Mouse (Mus musculus) left cerebral cortex, adult 11 months (tissue): ENCODE measurements around the gene Pmpca.
A peak's percentile ranks its signal among the peaks of the same experiment; 100 is the strongest.

Source experiments
- DNase-seq: peaks from one replicate; pipeline ENCODE4 v3.0.0; 2022; ENCODE audit warnings: low spot score

Pmpca gene

GRCm38 (mm10) chr2:26429851-26430250 lies 40.7 kb downstream of the Pmpca start:
- DNase-seq = no peak

- no peak for DNase-seq
These were observed 45.8 kb downstream of the Pmpca start for GRCm38 (mm10) chr2:26434791-26435572.

- no peak for DNase-seq
These were observed 48.1 kb downstream of the Pmpca start for GRCm38 (mm10) chr2:26437221-26437620.

DNA sequence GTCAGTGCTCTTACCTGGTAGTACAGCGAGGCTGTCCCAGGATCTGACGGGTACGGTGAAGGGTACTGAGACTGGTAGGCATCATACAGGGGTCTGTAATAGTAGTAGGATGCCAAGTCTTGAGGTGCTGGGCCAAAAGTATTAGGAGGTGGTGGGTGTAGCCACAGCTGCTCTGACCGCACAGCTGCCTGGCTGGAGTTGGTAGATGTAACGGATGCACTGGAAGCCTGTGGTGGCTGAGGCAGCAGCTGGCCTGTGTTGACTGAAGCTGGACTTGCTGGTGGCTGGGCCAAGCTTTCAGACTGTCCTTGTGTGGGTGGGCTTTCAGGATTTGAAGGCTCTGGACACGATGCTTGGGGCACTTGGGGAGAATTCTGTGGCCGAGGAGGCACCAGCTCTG lies 49.2 kb downstream of the Pmpca start:
- no peak for DNase-seq

DNA sequence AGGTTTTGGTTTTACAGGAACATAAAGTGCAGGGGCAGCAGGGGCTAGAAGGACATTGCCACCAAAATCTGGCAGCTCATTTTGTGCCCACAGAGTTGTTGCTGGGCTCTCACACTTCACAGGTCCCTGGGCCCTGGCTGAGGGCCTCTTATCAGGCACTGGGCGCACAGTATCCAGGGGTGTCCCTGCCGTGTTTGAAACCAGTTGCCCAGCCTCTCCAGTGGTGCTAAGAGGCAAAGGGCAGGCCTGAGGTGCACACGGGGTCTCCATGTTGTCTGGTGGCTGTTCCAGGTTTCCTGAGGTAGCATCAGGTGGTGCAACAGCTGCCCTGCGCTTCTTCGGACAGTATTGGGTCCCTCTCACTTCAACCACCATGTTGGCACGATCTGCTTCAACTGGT lies 50.5 kb downstream of the Pmpca start:
- no peak for DNase-seq

GRCm38 (mm10) chr2:26441261-26441660 lies 52.1 kb downstream of the Pmpca start:
- DNase-seq = no peak

DNA sequence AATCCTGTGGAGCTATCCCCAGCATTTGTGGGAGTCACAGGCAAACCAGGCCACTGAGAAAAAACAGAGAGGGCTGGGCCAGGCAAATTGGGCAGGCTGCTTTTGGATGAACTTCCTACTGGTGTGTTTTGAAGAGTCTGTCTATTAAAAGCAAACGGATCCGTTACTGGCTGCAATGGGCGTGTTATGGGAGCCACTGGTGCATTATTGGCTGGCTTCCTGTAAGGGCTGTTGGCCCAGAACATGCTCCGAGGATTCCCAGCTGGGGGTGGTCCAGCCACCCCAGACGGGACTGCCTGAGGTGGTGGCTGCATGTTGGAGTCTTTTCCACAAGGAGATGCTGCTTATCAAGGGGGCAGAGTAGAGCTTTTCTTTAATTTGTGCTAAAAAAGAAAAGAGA lies 52.5 kb downstream of the Pmpca start:
- DNase-seq = no peak

GRCm38 (mm10) chr2:26442843-26443242 lies 53.7 kb downstream of the Pmpca start:
- DNase-seq = no peak

DNA sequence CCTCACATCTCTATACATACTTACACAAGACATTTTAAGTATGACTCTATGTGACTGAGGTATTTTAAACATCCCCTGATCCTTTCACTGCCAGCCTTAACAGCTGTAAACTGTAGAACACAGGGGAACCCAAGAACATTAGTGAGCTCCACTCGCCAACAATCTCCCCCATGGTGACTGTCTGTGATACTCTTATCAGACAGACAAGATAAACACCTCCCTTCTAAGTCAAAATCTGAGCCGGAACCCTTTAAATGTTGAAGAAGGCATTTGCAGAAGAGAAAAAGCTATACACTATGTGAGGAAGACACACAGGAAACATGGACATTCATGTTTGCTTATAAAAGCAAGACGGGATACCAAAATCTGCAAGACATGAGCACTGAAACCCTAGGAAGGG lies 54.7 kb downstream of the Pmpca start:
- no peak for DNase-seq

DNA sequence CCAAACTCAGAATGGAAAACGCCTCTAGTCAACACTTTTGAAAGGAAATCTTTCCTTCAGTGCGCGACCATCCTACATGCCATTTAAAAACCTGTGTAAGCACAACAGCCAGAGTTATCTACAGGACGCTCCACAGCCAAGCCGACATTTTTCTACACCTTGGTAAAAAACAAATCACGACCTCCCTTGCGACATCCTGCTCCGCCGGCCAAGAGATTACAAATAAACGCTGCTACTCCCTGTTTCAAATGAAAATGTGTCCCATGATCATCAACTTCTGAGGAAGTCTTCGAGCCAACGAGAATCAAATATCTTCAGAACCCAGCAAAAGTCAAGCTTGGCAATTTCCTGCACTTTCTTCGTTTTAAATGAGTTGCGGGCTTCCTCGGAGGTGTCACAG lies 55.2 kb downstream of the Pmpca start:
- no peak for DNase-seq

DNA sequence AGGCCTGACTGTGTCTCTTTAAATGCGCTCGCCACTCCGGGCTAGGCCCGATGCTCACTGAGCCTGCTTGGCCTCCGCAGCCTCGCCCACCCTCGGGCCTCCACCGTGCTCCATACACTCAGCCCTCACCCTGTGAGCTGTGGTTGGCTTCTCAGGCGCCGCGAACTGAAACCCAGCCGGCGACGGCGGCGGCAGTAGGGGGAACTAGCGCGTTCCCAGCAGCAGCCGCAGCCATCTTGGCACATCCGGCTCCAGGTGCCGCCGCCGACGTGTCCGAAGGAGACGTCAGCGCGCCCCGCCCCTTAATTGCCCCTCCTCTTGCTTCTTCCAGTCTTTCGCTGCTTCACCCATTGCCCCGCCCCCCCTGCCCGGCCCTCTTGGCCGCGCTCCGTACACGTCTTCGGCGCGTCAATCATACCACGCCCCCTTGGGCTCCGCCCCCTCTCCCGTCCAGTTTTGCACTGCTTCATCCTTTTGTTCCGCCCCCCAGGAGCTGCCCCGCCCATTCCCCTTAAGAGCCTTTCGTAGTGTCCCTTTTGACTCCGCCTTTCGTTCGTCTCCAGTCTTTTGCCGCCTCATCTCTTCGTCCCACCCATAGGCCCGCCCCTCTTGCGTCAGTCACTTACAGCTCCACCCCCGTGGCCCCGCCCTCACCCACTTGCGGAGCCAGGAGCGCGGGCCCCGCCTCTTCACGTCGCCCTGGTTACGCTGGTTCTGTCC lies 56.0 kb downstream of the Pmpca start, which contains the start of gene Sec16a:
Gene Sec16a (minus strand): TSS at position 271 of the 720 bp plus-strand sequence.
- DNase-seq = peak; percentile 99

DNA sequence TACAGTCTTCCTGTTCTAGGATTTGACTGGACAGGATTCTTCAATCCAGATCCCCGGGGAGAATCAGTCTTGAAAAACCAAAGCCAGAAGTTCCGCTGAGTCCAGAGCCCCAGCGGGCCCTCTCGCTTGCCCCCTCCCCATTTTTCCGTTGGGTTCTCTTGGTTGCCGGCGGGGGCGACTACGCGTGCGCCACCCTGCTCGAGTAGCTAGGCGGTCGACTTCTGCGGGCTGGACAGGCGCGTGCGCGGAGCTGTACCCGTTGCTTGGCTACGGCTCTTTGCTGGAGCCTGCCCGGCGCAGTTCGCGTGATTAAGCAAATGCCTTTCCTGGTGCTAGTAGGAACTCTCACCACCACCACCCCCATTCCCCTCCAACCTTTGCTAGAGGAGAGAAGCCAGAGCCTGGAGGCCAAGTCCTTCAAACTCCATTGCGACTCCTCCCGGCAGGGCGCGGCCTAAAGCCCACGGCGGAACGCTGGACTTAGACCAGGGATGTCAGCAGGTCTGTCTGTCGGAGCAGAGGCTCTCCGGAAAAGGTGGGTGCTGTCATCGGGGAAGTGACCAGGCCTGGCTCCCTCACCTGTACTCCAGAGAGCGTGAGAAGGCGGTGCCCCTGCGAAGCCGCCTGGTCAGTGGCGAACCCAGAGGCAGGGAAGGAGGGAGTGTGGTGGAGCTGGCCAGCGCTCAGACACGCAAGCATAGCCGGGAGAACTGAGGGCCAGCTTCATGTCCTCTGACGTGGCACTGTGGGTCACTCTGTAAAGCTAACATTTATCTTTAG lies 56.7 kb downstream of the Pmpca start:
- DNase-seq = peak; percentile 94

DNA sequence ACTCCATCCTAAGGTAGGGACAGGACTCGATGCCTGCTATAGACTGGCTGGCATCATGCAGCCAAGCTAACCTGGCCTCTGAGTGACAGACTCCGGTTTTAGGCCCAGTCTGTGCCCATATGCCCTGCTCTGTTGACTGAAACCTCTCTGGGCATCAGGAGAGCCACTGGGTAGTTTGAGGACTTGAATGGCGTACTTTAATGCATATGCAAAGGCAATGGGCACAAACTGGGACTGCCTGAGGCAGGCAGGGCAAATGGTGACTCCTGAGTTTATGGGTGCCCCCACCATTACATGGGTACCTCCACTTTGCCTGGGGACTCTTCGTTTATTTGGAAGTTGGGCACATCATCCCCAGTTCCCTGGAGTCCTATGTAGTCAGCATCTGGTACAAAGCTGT lies 57.5 kb downstream of the Pmpca start:
- no peak for DNase-seq
